Mouse (Mus musculus): ENCODE data around the gene Nkx1-2.
A peak's percentile ranks its signal among the peaks of the same experiment; 100 is the strongest.

Gene Nkx1-2

GRCm38 (mm10) chr7:132604720-132605119, 5.3 kb upstream of the Nkx1-2 start:
- no peak for DNase-seq (ENCODE audit: low spot score)

DNA sequence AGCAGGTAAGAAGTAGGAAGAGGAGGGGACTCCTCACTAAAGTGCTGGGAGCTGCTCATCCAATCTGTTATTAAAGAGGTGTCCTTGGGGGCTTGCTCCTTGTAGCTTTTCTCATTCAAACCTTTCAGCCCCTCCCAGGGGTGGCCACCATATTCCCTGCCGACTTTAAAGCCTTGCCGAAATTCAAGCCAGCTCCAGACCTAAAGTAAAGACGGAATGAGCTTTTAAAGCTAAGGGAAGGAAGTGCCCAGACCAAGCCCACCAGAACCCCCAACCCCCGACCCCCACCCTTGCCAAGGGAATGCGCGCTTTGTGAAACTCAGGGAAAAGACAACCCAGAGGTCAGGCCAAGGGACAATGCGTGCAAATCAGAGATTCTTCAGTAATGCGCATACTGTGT, 1.5 kb upstream of the Nkx1-2 start:
- DNase-seq (ENCODE audit: low spot score) = no peak

GRCm38 (mm10) chr7:132600026-132600425, 589 bp upstream of the Nkx1-2 start:
- DNase-seq (ENCODE audit: low spot score) = no peak

- no peak for DNase-seq (ENCODE audit: low spot score)
Observed at GRCm38 (mm10) chr7:132597251-132598041, 2.0 kb downstream of the Nkx1-2 start.

DNA sequence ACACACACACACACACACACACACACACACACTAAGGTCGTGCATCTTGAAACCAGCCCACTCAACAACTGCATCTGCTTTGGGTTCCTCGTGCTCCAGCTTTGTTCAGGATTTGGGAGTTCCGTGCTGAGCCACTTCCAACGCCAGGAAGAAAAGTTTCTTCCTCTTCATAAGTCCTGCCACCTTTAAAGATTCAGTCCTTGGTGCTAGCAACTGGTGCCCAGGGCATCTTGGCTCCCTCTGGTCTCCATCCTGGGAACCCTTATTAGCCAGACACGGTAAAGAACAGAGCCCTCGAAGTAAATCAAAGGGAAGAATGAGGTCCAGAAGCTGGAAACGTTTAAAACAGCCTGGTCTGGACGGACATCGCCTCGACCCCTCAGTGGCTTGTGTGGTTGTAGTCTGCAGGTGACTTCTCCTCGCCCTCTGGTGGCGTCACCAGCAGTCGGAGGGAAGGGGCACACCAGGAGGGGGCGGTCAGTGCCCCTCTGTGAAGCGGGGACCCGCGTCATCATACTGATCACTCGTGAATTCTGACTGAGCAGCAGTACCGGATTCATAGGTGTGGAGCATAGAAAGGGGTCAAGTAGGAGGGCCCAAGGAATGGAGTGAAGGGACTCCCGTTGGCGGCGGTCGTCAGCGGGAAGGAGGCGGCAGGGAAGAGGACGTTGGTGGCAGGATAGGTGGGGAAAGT, 2.7 kb downstream of the Nkx1-2 start:
- no peak for DNase-seq (ENCODE audit: low spot score)

DNA sequence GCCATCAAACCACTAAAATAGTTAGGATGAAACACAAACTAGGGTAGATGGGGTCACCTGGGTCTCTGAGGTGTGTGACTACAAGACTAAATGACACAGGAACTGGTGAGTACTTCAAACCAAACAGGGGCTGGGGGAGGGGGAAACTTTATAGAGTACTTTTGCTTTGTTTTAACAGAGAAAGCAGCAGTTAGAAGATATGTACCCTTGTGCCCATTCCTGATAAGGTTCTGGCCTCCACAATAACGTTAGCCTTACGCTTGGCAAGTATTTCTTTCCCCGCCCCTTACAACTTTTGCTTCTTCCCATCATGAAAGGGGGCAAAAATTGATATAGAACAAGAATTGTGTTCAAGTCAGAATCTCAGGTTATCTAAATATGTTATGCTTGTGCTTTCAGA, 3.6 kb downstream of the Nkx1-2 start:
- DNase-seq (ENCODE audit: low spot score) = no peak

DNA sequence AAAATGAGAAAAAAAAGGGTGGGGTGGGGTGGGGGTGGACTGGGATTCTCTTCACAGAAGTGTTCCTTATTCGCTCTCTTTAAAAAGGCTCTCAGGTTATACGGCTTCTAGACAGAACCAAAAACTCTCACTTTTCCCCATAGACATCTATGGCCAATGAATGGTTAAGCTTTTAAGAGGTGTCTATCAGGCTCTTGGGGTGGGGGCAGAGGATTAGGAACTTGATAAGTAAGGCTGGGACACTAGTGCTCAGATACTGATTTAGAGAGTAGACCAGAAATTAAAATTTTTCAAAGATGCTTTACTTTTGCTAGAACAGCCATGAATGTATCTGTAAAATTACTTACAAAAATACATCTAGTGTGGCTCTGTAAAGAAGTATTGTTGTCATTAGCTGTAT, 5.1 kb downstream of the Nkx1-2 start:
- no peak for DNase-seq (ENCODE audit: low spot score)

DNA sequence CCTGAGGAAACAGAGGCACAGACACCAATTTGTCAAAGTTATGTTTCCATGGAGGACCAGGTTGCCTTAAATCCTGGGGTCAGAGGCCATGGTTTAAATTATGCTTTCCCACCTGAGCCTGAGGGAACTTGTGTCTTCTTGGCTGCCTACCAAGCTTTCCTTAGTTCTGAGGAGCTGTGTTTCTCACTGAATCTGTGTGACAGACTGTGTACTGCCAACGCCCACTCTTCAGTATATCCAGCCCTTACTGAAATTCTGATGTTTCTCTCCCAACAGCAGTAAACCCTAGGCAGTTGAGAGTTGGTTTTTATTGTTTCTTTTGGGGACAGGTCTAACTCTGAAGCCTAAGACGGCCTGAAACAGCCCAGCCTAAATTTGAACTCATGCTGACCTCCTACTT, 5.7 kb downstream of the Nkx1-2 start:
- no peak for DNase-seq (ENCODE audit: low spot score)

- no peak for DNase-seq (ENCODE audit: low spot score)
Observed at GRCm38 (mm10) chr7:132589610-132590009, 9.8 kb downstream of the Nkx1-2 start.

GRCm38 (mm10) chr7:132587167-132587566, 12.3 kb downstream of the Nkx1-2 start:
- DNase-seq (ENCODE audit: low spot score) = no peak

- DNase-seq (ENCODE audit: low spot score) = no peak
Observed at GRCm38 (mm10) chr7:132585695-132586491, 13.5 kb downstream of the Nkx1-2 start.

DNA sequence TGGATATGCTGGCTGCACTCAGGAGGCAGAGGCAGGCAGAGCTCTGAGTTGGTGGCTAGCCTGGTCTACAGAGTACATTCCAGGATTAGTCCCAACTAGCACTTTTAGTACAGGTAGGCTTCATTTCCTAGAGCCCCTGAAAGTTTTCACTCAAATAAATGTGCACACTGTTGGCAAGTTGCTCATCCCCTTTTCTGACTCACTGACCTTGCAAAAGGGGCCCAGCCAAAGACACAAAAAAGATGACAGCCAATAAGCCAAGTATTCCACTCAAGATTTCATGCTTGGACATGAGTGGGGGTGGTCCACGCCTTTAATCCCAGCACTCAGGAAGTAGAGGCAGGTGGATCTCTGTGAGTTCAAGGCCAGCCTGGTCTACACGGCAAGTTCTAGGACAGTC, 18.0 kb downstream of the Nkx1-2 start:
- DNase-seq (ENCODE audit: low spot score) = no peak

DNA sequence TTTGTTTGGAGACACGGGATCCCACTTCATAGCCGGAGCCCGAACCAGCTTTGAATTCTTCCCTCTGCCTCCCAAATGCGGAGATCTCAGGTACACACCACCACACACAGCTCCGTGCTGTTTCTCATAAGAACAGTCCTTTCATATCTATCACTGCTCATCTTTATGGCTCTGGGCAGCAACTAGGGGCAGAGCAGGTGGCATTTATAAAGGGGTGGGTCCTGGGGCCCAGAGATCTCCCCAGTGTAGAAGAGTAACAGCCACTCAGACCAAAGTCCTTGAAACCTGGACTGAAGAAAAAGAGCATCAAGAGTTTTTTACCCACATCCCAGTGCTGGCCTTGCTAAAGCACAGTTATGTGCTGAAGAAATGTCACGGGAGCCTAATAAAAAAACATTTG, 18.9 kb downstream of the Nkx1-2 start:
- no peak for DNase-seq (ENCODE audit: low spot score)

- DNase-seq (ENCODE audit: low spot score) = no peak
Observed at GRCm38 (mm10) chr7:132576891-132577290, 22.5 kb downstream of the Nkx1-2 start.

DNA sequence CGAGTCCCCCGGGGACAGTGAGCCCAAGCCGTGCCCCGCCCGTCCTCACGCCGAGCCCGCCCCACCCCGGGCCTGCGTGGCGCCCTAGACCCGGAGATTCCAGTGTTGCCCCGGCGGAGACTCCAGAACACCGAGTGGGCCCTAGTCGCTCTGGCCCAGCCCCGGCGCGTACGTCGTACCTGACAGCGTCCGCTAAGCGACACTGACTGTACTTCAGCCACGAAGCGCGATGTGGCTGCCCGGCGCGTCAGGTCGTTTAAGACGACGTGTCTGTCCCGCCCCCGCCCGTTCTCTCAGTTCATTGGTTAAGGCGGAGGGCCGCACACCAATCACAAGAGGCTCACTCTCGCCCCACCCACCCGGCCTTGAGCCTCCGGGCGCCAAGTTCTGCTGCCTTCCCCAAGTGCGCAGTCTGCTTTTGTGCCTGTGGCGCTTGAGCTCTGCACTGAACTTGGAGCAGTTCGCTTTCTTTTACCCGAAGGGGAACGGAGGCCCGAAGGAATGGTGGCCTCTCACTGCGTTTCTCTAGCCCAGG, 23.3 kb downstream of the Nkx1-2 start, which contains the start of gene Oat:
Oat (minus strand) TSS at position 283 of the 535 bp plus-strand sequence.
- DNase-seq (ENCODE audit: low spot score) = peak; percentile 80

- DNase-seq (ENCODE audit: low spot score) = peak; percentile 79
Observed at GRCm38 (mm10) chr7:132575623-132576022, 23.8 kb downstream of the Nkx1-2 start.

- DNase-seq (ENCODE audit: low spot score) = no peak
Observed at GRCm38 (mm10) chr7:132574646-132575045, 24.8 kb downstream of the Nkx1-2 start.

DNA sequence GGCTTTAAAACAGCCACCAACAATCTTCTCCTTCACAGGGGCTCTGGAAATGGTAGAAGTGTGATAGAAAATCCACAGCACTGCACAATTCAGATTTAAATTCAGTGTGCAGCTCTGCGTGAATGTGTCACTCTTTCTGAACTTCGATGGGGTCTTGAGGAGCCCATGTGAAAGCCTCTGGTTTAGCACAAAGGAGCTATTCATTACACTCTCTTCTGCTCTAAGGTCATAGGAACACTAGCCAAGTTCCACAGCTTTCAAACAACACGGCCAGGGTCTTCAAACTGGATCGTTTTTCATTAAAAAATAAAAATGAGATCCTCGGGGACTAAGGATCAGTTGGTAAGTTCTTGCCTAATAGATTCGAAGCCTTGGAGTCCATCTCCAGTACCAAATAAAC, 26.2 kb downstream of the Nkx1-2 start:
- DNase-seq (ENCODE audit: low spot score) = no peak

GRCm38 (mm10) chr7:132572738-132573137, 26.7 kb downstream of the Nkx1-2 start:
- no peak for DNase-seq (ENCODE audit: low spot score)

GRCm38 (mm10) chr7:132571481-132571880, 28.0 kb downstream of the Nkx1-2 start:
- DNase-seq (ENCODE audit: low spot score) = no peak

DNA sequence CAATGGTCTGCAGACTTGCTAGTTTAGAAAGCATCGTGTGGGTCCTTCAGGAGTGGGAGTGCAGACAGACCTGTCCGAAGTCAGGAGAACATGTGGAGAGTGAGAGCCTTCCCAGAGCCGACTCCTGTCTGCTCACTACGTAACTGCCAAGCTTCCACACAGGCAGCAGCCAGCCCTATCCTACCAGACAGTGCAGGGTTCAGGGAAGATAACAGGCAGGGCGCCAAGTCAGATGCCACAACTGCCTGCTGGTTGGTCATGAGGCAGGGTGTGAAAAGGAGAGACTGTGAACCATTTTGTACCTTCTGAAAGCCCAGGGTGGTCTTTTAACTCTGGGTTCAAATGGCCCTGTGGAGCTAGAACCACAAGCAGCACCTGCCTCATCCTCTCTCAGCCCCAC, 29.4 kb downstream of the Nkx1-2 start:
- DNase-seq (ENCODE audit: low spot score) = no peak

DNA sequence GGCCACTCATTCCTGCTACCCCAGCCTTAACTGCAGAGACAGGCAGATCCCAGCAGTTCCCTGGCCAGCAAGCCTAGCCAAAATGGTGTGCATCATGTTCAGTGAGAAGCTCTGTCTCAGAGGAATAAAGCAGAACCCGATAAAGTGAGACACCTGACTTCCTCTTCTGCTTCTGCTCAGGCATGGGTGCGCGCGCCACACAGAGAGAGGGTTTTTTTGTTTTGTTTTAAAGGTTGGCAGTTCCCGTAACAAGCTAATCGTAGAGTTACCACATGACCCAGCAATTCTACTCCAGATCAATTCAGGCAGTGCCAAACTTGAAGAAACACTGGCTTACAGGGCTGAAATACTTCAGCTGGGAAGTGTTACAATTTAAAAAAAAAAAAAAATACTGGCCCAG, 30.6 kb downstream of the Nkx1-2 start:
- no peak for DNase-seq (ENCODE audit: low spot score)
